Mouse (Mus musculus): ENCODE results near the gene B4galt5.

Gene B4galt5

GRCm38 (mm10) chr2:167252057-167252687, 96.8 kb downstream of the B4galt5 start:
- no peak for DNase-seq (ENCODE audit: low spot score)

GRCm38 (mm10) chr2:167250736-167251337, 98.1 kb downstream of the B4galt5 start:
- DNase-seq (ENCODE audit: low spot score) = no peak

- no peak for DNase-seq (ENCODE audit: low spot score)
Observed at GRCm38 (mm10) chr2:167250003-167250735, 98.8 kb downstream of the B4galt5 start.

- peak; percentile 74 for DNase-seq (ENCODE audit: low spot score)
Observed at GRCm38 (mm10) chr2:167249591-167249990, 99.4 kb downstream of the B4galt5 start.

Data from lung, postnatal 25 days (tissue).